In genomic region chr10:96800801-96801200, GRCm38 (mm10) we compare ENCODE assay signal across 24 mouse cellular contexts.
DNase-seq lines count a peak whose midpoint lies in the region; TF ChIP-seq lines count a peak whose summit lies in the region.
"Had no signal": no experiment of that assay in that cellular context is flagged by ENCODE, and none has a peak within 500 bp of the region (broad histone marks: within the 10 kb centered on the region; RNA-seq: fewer than 3 reads in every experiment).

No protein-coding gene starts in this region.

- DNase-seq in 3T3-L1 (ENCODE audit: low read depth, low spot score) (peak; percentile 55), CH12.LX (ENCODE audit: extremely low read depth) (no peak), NIH3T3 (ENCODE audit: low read depth) (peak; percentile 34)
- DNase-seq in retina, embryonic 14.5 days (ENCODE audit: low spot score) = peak; percentile 29
- DNase-seq in frontal cortex, postnatal 14 days (ENCODE audit: low spot score in 2 of 2) = no peak
- no peak for DNase-seq in B cell, adult 2 months
- DNase-seq in kidney, postnatal 14 days = no peak
- no peak for DNase-seq in kidney, adult 2 months
- DNase-seq: adrenal gland, adult 8-10 months; adrenal gland, postnatal 14 days; adrenal gland, postnatal 36 days; cerebellum, adult 11-12 months; cerebellum, adult 8-10 months; cerebellum, adult 9-11 months; cerebellum, postnatal 14 days; cerebellum, postnatal 36 days; embryo, embryonic 11 days had no signal

- H3K4me1 ChIP-seq in CH12.LX (ENCODE audit: control insufficient read depth in 1 of 2, insufficient read depth in 2 of 2) = no peaks in the 10 kb centered on the region
- no peaks in the 10 kb centered on the region for H3K4me1 ChIP-seq in kidney, adult 2 months (ENCODE audit: control insufficient read depth, insufficient read depth, low read length)
- H3K4me1 ChIP-seq: embryonic facial prominence, embryonic 13.5 days; embryonic facial prominence, embryonic 15.5 days; forebrain, embryonic 10.5 days had no signal

- H3K4me3 ChIP-seq in CH12.LX (replicated peaks in 1 of 3; ENCODE audit: low read depth in 2 of 3, low read length in 2 of 3, poor library complexity in 1 of 3) = no peak overlapping the region
- no peak overlapping the region for H3K4me3 ChIP-seq in kidney, adult 2 months (ENCODE audit: insufficient read depth, low read depth, low read length)
- H3K4me3 ChIP-seq: embryonic facial prominence, embryonic 13.5 days; embryonic facial prominence, embryonic 15.5 days; erythroblast, embryonic 14.5 days; forebrain, embryonic 10.5 days; forebrain, embryonic 12.5 days had no signal

- no peaks in the 10 kb centered on the region for H3K27me3 ChIP-seq in CH12.LX (replicated peaks)
- no peaks in the 10 kb centered on the region for H3K27me3 ChIP-seq in kidney, adult 2 months (replicated peaks; ENCODE audit: control insufficient read depth, insufficient read depth, low read length)
- H3K27me3 ChIP-seq: embryonic facial prominence, embryonic 13.5 days; embryonic facial prominence, embryonic 15.5 days; forebrain, embryonic 12.5 days; Patski had no signal

- no peak overlapping the region for H3K9ac ChIP-seq in CH12.LX (ENCODE audit: insufficient read depth, low read depth)
- H3K9ac ChIP-seq: embryonic facial prominence, embryonic 13.5 days; embryonic facial prominence, embryonic 15.5 days; forebrain, embryonic 12.5 days had no signal

- no peaks in the 10 kb centered on the region for H3K36me3 ChIP-seq in CH12.LX (replicated peaks in 1 of 2; ENCODE audit: control insufficient read depth in 1 of 2, insufficient read depth in 1 of 2, low read length in 1 of 2)
- H3K36me3 ChIP-seq in kidney, adult 2 months (ENCODE audit: control insufficient read depth, insufficient read depth, low read length) = no peaks in the 10 kb centered on the region
- H3K36me3 ChIP-seq: embryonic facial prominence, embryonic 13.5 days; embryonic facial prominence, embryonic 15.5 days; forebrain, embryonic 10.5 days; forebrain, embryonic 12.5 days; G1E had no signal

- no peak overlapping the region for H3K27ac ChIP-seq in CH12.LX (ENCODE audit: insufficient read depth, low read depth)
- no peak overlapping the region for H3K27ac ChIP-seq in kidney, adult 2 months (ENCODE audit: insufficient read depth, low read depth, low read length)
- H3K27ac ChIP-seq: embryonic facial prominence, embryonic 13.5 days; embryonic facial prominence, embryonic 15.5 days; forebrain, embryonic 10.5 days; forebrain, embryonic 12.5 days had no signal

- 89% methylated on average over 3 of the region's 3 CpGs for WGBS in kidney, adult 2 months

- TF ChIP-seq EP300 in CH12.LX (IDR thresholded peaks at IDR 0.05; ENCODE audit: low read length) = no peak

- TF ChIP-seq RAD21 in CH12.LX (IDR thresholded peaks at IDR 0.05; ENCODE audit: low read depth, low read length) = no peak

- H3K4me2 ChIP-seq in CH12.LX (ENCODE audit: insufficient read depth, low read depth, poor library complexity, severe bottlenecking) = no peak overlapping the region
- H3K4me2 ChIP-seq: embryonic facial prominence, embryonic 13.5 days; embryonic facial prominence, embryonic 15.5 days; forebrain, embryonic 12.5 days had no signal

- in situ Hi-C loops in CH12.LX (cut with MboI; ENCODE audit: low pct_ligation_motif_present, low pct_unique_long_range_greater_than_20kb, low sequenced_read_pairs) = no loop called here

- no peak for TF ChIP-seq POLR2A in CH12.LX (IDR thresholded peaks at IDR 0.05; ENCODE audit: low read depth, low read length)
- no peak for TF ChIP-seq POLR2A in kidney, adult 2 months (IDR thresholded peaks at IDR 0.05; ENCODE audit: low read depth, low read length)

- H3K9me3 ChIP-seq in CH12.LX (replicated peaks; ENCODE audit: low read length) = no peaks in the 10 kb centered on the region
- H3K9me3 ChIP-seq: embryonic facial prominence, embryonic 13.5 days; embryonic facial prominence, embryonic 15.5 days; forebrain, embryonic 10.5 days; forebrain, embryonic 12.5 days had no signal

- dilution Hi-C loops in CH12.LX (cut with MboI; ENCODE audit: extremely low pct_ligation_motif_present, extremely low pct_unique_long_range_greater_than_20kb, low sequenced_read_pairs) = no loop called here

- no peaks in the 10 kb centered on the region for H3K79me2 ChIP-seq in CH12.LX (replicated peaks; ENCODE audit: control insufficient read depth, extremely low read depth, insufficient read depth, poor library complexity, severe bottlenecking)

- TF ChIP-seq CTCF in CH12.LX (conservative IDR thresholded peaks at IDR 0.05 in 1 of 2, IDR thresholded peaks at IDR 0.05 in 1 of 2; ENCODE audit: low read depth in 2 of 2, low read length in 2 of 2) = no peak
- no peak for TF ChIP-seq CTCF in kidney, adult 2 months (conservative IDR thresholded peaks at IDR 0.05; ENCODE audit: insufficient read depth, insufficient read length, low read depth, low read length)

TF ChIP-seq in CH12.LX, 34 proteins besides CTCF, POLR2A, EP300 and RAD21:
- no peak for TF ChIP-seq ETS1 (conservative IDR thresholded peaks at IDR 0.05; ENCODE audit: low read depth, low read length)
- no peak for TF ChIP-seq UBTF (IDR thresholded peaks at IDR 0.05; ENCODE audit: low read depth, low read length)
- no peak for TF ChIP-seq CHD2 (IDR thresholded peaks at IDR 0.05; ENCODE audit: low read length)
- TF ChIP-seq E2F4 (IDR thresholded peaks at IDR 0.05; ENCODE audit: insufficient replicate concordance, low read depth, low read length) = no peak
- no peak for TF ChIP-seq USF1 (IDR thresholded peaks at IDR 0.05; ENCODE audit: low read depth, low read length)
- TF ChIP-seq ZNF384 (IDR thresholded peaks at IDR 0.05; ENCODE audit: low read depth, low read length) = 0 out of 2 replicates have a peak, but pooled peaks have one; percentile 31
- TF ChIP-seq RCOR1 (conservative IDR thresholded peaks at IDR 0.05; ENCODE audit: low read depth, low read length) = no peak
- TF ChIP-seq HCFC1 (IDR thresholded peaks at IDR 0.05; ENCODE audit: low read depth, low read length) = no peak

Comparison
In these comparisons a context has a peak if more than half of its experiments do, and no peak if none do; other contexts are left out.
1. DNase-seq: peak in 3T3-L1 (single experiment), NIH3T3 (single experiment) and retina, embryonic 14.5 days (single experiment); none in CH12.LX (single experiment), frontal cortex, postnatal 14 days (0 of 2), B cell, adult 2 months (0 of 2), kidney, postnatal 14 days (single experiment) and kidney, adult 2 months (single experiment).